Mouse (Mus musculus) stomach, postnatal 0 days (tissue): ENCODE data around the gene Gm1043.

Experiments
- CTCF ChIP-seq: IDR thresholded peaks from 2 replicates; pipeline ENCODE4 v1.5.1; 2016; ENCODE audit warnings: antibody characterized with exemption, low read depth, mild to moderate bottlenecking, moderate library complexity
- EP300 ChIP-seq: optimal IDR thresholded peaks from 2 replicates; pipeline ENCODE3; 2016; ENCODE audit warnings: antibody characterized with exemption

DNA sequence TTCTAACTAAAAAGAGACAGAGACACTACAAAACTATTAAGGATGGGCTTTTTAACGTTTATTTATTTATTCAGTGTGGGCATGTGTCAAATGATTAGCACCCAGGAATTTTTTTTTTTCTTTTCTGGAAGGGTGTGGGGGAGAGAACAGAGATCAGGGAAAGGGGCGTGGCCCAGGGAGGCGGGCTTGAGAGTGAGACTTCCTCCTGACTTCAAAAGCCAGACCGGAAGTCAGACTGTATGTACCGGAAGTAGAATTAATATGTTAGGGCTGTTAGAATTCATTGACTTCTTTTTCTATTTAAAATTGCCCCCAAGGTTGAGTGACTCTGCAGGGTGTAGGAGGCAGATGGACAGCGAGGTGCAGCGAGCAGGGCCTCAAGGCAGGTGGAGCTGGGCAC is 37.2 kb upstream of the Gm1043 start:
- TF ChIP-seq EP300 (no peak), CTCF (no peak)
